Mouse (Mus musculus) neural tube, embryonic 11.5 days (tissue): Measurements from ENCODE around the gene Wdr45. TPM values are rescaled to one million over a fixed set of nuclear protein-coding genes. Genes with fewer than 3 reads are reported as not detected.
"Not testable (repeated sequence)": the region's sequence is repeated elsewhere in the genome, so short reads cannot be mapped to it uniquely, and the experiment has no call there.

Experiments used
- ATAC-seq: fragments of 200-750 bp; cut with Nextera tagmentation; 2 replicates; pipeline ENCODE4 v1.8.0; 2017; ENCODE audit warnings: moderate number of reproducible peaks, mild to moderate bottlenecking, moderate TSS enrichment, moderate library complexity; ENCODE audit not compliant: insufficient read depth, low FRiP score, low TSS enrichment
- DNase-seq: peaks from one replicate; pipeline ENCODE4 v3.0.0-alpha.2; 2015; ENCODE audit warnings: low spot score
- H3K27ac ChIP-seq: fragments of 300-500 bp; sonication (generic); 2 replicates; pipeline ENCODE4 v1.5.1; 2014; ENCODE audit warnings: low read depth, mild to moderate bottlenecking, low read length
- H3K27me3 ChIP-seq: fragments of 300-500 bp; sonication (generic); 2 replicates; pipeline ENCODE4 v1.6.1; 2014; ENCODE audit warnings: mild to moderate bottlenecking, low read length, mixed read lengths; ENCODE audit not compliant: control insufficient read depth, insufficient read depth
- H3K36me3 ChIP-seq: fragments of 300-500 bp; sonication (generic); 2 replicates; pipeline ENCODE4 v1.6.1; 2014; ENCODE audit warnings: mild to moderate bottlenecking, low read length, moderate library complexity, mixed read lengths; ENCODE audit not compliant: control insufficient read depth, insufficient read depth
- H3K4me1 ChIP-seq: fragments of 300-500 bp; sonication (generic); 2 replicates; pipeline ENCODE4 v1.6.1; 2014; ENCODE audit warnings: low read length, mixed read lengths; ENCODE audit not compliant: control insufficient read depth, insufficient read depth
- H3K4me2 ChIP-seq: fragments of 300-500 bp; sonication (generic); 2 replicates; pipeline ENCODE4 v1.6.1; 2014; ENCODE audit warnings: low read depth, mild to moderate bottlenecking, moderate library complexity
- H3K4me3 ChIP-seq: fragments of 300-500 bp; sonication (generic); 2 replicates; pipeline ENCODE4 v1.5.1; 2014; ENCODE audit warnings: low read depth, low read length
- H3K9ac ChIP-seq: fragments of 300-500 bp; sonication (generic); 2 replicates; pipeline ENCODE4 v1.6.1; 2014; ENCODE audit warnings: mild to moderate bottlenecking, low read length
- H3K9me3 ChIP-seq: fragments of 300-500 bp; sonication (generic); 2 replicates; pipeline ENCODE4 v1.6.1; 2016; ENCODE audit warnings: low read length; ENCODE audit not compliant: control insufficient read depth
- WGBS: fragments of 180-500 bp; shearing (Covaris S2); extraction: QIAGEN DNeasy Blood & Tissue Kit; methylation state at CpG from one replicate; pipeline ENCODE4 v1.1.7; 2014; 5-methylcytosine and 5-hydroxymethylcytosine counted together
- polyA plus RNA-seq: library from polyadenylated mRNA; unstranded; fragments of >200 nt; fragmentation: Nextera tagmentation; extraction: Ambion mirVana; gene quantifications from 2 replicates; pipeline ENCODE4 v1.2.1, GENCODE M21; 2014

Wdr45 gene
- polyA plus RNA-seq, 1 experiment from 2014 or later = 17.8 TPM

GRCm38 (mm10) chrX:7744940-7745339, 30.8 kb downstream of the Wdr45 start:
- no peak for ATAC-seq
- no peaks in the 10 kb centered on the region for H3K27me3 ChIP-seq
- DNase-seq = no peak
- no peak overlapping the region for H3K4me2 ChIP-seq
- H3K9ac ChIP-seq = no peak overlapping the region
- H3K27ac ChIP-seq = no peak overlapping the region
- H3K4me1 ChIP-seq = no peaks in the 10 kb centered on the region
- 70% methylated on average over 1 of the region's 1 CpGs for WGBS
- H3K9me3 ChIP-seq = no peaks in the 10 kb centered on the region
- no peak overlapping the region for H3K4me3 ChIP-seq
- no peaks in the 10 kb centered on the region for H3K36me3 ChIP-seq

GRCm38 (mm10) chrX:7745429-7745828, 31.3 kb downstream of the Wdr45 start:
- ATAC-seq (no peak), DNase-seq (no peak)
- H3K9ac ChIP-seq = no peak overlapping the region
- H3K4me1 ChIP-seq = no peaks in the 10 kb centered on the region
- no peaks in the 10 kb centered on the region for H3K27me3 ChIP-seq
- WGBS = 97% methylated on average over 8 of the region's 8 CpGs
- no peak overlapping the region for H3K4me3 ChIP-seq
- no peak overlapping the region for H3K4me2 ChIP-seq
- H3K27ac ChIP-seq = no peak overlapping the region
- no peaks in the 10 kb centered on the region for H3K36me3 ChIP-seq
- no peaks in the 10 kb centered on the region for H3K9me3 ChIP-seq

GRCm38 (mm10) chrX:7750432-7751116, 36.4 kb downstream of the Wdr45 start, which contains the start of gene Ccdc120:
Ccdc120 (minus strand) TSS chrX:7750905.
- H3K4me2 ChIP-seq = peak within 1 kb of the TSS; percentile 54
- no peaks in the 10 kb centered on the region for H3K27me3 ChIP-seq
- no peaks in the 10 kb centered on the region for H3K9me3 ChIP-seq
- DNase-seq (peak; percentile 85), ATAC-seq (peak; percentile 65; the same call in 1 of the 2 replicates)
- no peaks in the 10 kb centered on the region for H3K4me1 ChIP-seq
- H3K36me3 ChIP-seq = no peaks in the 10 kb centered on the region
- H3K9ac ChIP-seq = peak within 1 kb of the TSS; percentile 62
- H3K27ac ChIP-seq = no peak within 1 kb of the TSS
- H3K4me3 ChIP-seq = peak within 1 kb of the TSS; percentile 62
- WGBS = 8% methylated on average over 40 of the region's 56 CpGs

GRCm38 (mm10) chrX:7753627-7754026, 39.5 kb downstream of the Wdr45 start:
- not testable (repeated sequence) for ATAC-seq, H3K27ac ChIP-seq, H3K9ac ChIP-seq, H3K36me3 ChIP-seq, H3K9me3 ChIP-seq, H3K4me3 ChIP-seq, DNase-seq, H3K27me3 ChIP-seq, H3K4me2 ChIP-seq, H3K4me1 ChIP-seq
- WGBS = 26% methylated on average over 3 of the region's 3 CpGs

GRCm38 (mm10) chrX:7762137-7762920, 48.2 kb downstream of the Wdr45 start, which contains the start of gene Tfe3:
Tfe3 (plus strand) TSS chrX:7762560.
- Histone ChIP-seq H3K4me2 (peak within 1 kb of the TSS; percentile 65), H3K27ac (no peak within 1 kb of the TSS), H3K9me3 (no peaks in the 10 kb centered on the region), H3K4me1 (no peaks in the 10 kb centered on the region; the same call in 1 of the 2 replicates), H3K4me3 (peak within 1 kb of the TSS; percentile 63), H3K9ac (peak within 1 kb of the TSS; percentile 47), H3K27me3 (no peaks in the 10 kb centered on the region), H3K36me3 (no peaks in the 10 kb centered on the region)
- WGBS = 16% methylated on average over 36 of the region's 38 CpGs
- ATAC-seq (peak; percentile 94), DNase-seq (peak; percentile 91)

GRCm38 (mm10) chrX:7762921-7763197, 48.7 kb downstream of the Wdr45 start:
- peak overlapping the region; percentile 47 for H3K9ac ChIP-seq
- H3K4me3 ChIP-seq = peak overlapping the region; percentile 63
- no peak overlapping the region for H3K27ac ChIP-seq
- H3K4me1 ChIP-seq = no peaks in the 10 kb centered on the region; the same call in 1 of the 2 replicates
- 28% methylated on average over 20 of the region's 21 CpGs for WGBS
- no peaks in the 10 kb centered on the region for H3K27me3 ChIP-seq
- peak overlapping the region; percentile 65 for H3K4me2 ChIP-seq
- DNase-seq = no peak
- peak; percentile 22; the same call in 1 of the 2 replicates for ATAC-seq
- no peaks in the 10 kb centered on the region for H3K36me3 ChIP-seq
- H3K9me3 ChIP-seq = no peaks in the 10 kb centered on the region

GRCm38 (mm10) chrX:7763631-7764393, 49.7 kb downstream of the Wdr45 start:
- no peak for ATAC-seq

GRCm38 (mm10) chrX:7764657-7765280, 50.6 kb downstream of the Wdr45 start:
- Histone ChIP-seq H3K9me3 (no peaks in the 10 kb centered on the region), H3K27ac (no peak overlapping the region), H3K27me3 (no peaks in the 10 kb centered on the region), H3K36me3 (0 out of 2 replicates have a peak, but pooled peaks cover 3% of the 10 kb centered on the region), H3K9ac (no peak overlapping the region), H3K4me2 (peak overlapping the region; percentile 65), H3K4me3 (peak overlapping the region; percentile 63), H3K4me1 (no peaks in the 10 kb centered on the region; the same call in 1 of the 2 replicates)
- DNase-seq = no peak
- WGBS = 18% methylated on average over 9 of the region's 9 CpGs
- no peak for ATAC-seq

More at GRCm38 (mm10) chrX:7763631-7764393, 49.7 kb downstream of the Wdr45 start:
- Histone ChIP-seq H3K9me3 (no peaks in the 10 kb centered on the region), H3K4me1 (no peaks in the 10 kb centered on the region; the same call in 1 of the 2 replicates), H3K27ac (no peak overlapping the region), H3K9ac (peak overlapping the region; percentile 41), H3K4me2 (peak overlapping the region; percentile 65), H3K36me3 (no peaks in the 10 kb centered on the region), H3K4me3 (peak overlapping the region; percentile 63), H3K27me3 (no peaks in the 10 kb centered on the region)
- WGBS = 18% methylated on average over 22 of the region's 22 CpGs
- DNase-seq = peak; percentile 24
